Mouse (Mus musculus) hindbrain, embryonic 11.5 days (tissue): Measurements from ENCODE around the gene Iqcc. TPM values are rescaled to one million over a fixed set of nuclear protein-coding genes. Genes with fewer than 3 reads are reported as not detected.
A peak's percentile ranks its signal among the peaks of the same experiment; 100 is the strongest.

Experiments
- ATAC-seq: fragments of 200-750 bp; cut with Nextera tagmentation; 2 replicates; pipeline ENCODE4 v1.8.0; 2017; ENCODE audit warnings: mild to moderate bottlenecking, moderate TSS enrichment, moderate library complexity; ENCODE audit not compliant: low FRiP score
- DNase-seq: peaks from one replicate; pipeline ENCODE4 v3.0.0-alpha.2; 2015; ENCODE audit warnings: low spot score
- H3K27ac ChIP-seq: fragments of 300-500 bp; sonication (generic); 2 replicates; pipeline ENCODE4 v1.5.1; 2014; ENCODE audit warnings: mild to moderate bottlenecking, low read depth, low read length
- H3K27me3 ChIP-seq: fragments of 300-500 bp; sonication (generic); 2 replicates; pipeline ENCODE4 v1.6.1; 2014; ENCODE audit warnings: mild to moderate bottlenecking, low read length, moderate library complexity, mixed read lengths; ENCODE audit not compliant: control insufficient read depth, insufficient read depth
- H3K36me3 ChIP-seq: fragments of 300-500 bp; sonication (generic); 2 replicates; pipeline ENCODE4 v1.6.1; 2014; ENCODE audit warnings: mild to moderate bottlenecking, low read length, moderate library complexity, mixed read lengths; ENCODE audit not compliant: control insufficient read depth, insufficient read depth
- H3K4me1 ChIP-seq: fragments of 300-500 bp; sonication (generic); replicated peaks from 2 replicates; pipeline ENCODE4 v1.6.1; 2014; ENCODE audit warnings: low read length, mixed read lengths; ENCODE audit not compliant: control insufficient read depth, insufficient read depth
- H3K4me2 ChIP-seq: fragments of 300-500 bp; sonication (generic); replicated peaks from 2 replicates; pipeline ENCODE4 v1.6.1; 2014; ENCODE audit warnings: mild to moderate bottlenecking, low read depth, low read length
- H3K4me3 ChIP-seq: fragments of 300-500 bp; sonication (generic); 2 replicates; pipeline ENCODE4 v1.5.1; 2014; ENCODE audit warnings: low read depth, low read length
- H3K9ac ChIP-seq: fragments of 300-500 bp; sonication (generic); 2 replicates; pipeline ENCODE4 v1.6.1; 2014; ENCODE audit warnings: low read depth, low read length
- H3K9me3 ChIP-seq: fragments of 300-500 bp; sonication (generic); 2 replicates; pipeline ENCODE4 v1.6.1; 2016; ENCODE audit warnings: low read length; ENCODE audit not compliant: control insufficient read depth
- WGBS: fragments of 180-500 bp; shearing (Covaris S2); extraction: QIAGEN DNeasy Blood & Tissue Kit; methylation state at CpG from one replicate; pipeline ENCODE4 v1.1.7; 2014; 5-methylcytosine and 5-hydroxymethylcytosine counted together
- polyA plus RNA-seq: library from polyadenylated mRNA; unstranded; fragments of >200 nt; fragmentation: Nextera tagmentation; extraction: Ambion mirVana; gene quantifications from 2 replicates; pipeline ENCODE4 v1.2.1, GENCODE M21; 2014

The Iqcc gene
- polyA plus RNA-seq, 1 experiment from 2014 or later, result 25.7 TPM

GRCm38 (mm10) chr4:129640638-129641467, 22.0 kb upstream of the Iqcc start, which contains the start of gene Txlna:
Txlna (minus strand) TSS chr4:129641065.
- Histone ChIP-seq H3K4me2 (peak within 1 kb of the TSS; percentile 95), H3K9ac (peak within 1 kb of the TSS; percentile 86), H3K4me3 (peak within 1 kb of the TSS; percentile 65), H3K4me1 (no peaks in the 10 kb centered on the region; the same call in 1 of the 2 replicates), H3K9me3 (no peaks in the 10 kb centered on the region), H3K36me3 (peaks cover 5% of the 10 kb centered on the region; the same call in 1 of the 2 replicates), H3K27ac (peak within 1 kb of the TSS; percentile 89), H3K27me3 (no peaks in the 10 kb centered on the region)
- peak; percentile 98 for ATAC-seq
- peak; percentile 97 for DNase-seq
- WGBS, result under 1% methylated on average over 56 of the region's 60 CpGs

DNA sequence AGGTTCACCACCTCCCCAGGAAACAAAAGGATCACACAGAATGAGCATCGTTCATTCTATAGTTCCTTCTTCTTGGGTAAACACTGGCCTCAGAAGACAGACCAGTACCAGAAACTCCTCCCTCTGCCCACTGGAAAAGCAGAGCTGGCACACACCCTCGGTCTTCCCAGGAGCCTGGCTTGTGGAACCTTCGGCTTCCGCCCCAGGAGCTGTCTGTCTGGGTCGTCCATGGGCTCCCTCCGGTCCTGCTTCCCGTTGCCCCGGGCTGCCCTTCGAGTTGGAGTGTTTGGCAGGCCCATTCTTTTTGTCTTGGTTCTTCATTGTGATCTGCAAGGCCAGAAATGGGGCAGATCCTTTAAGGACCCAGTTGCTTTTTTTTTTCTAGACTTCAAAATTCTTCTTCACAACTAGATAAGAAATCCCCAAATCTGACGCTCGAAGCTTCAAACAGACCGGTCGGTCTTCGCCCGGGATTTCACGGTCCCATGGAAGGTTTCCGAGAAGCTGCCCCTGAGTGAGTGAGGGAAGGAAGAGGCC, 21.3 kb upstream of the Iqcc start:
- Histone ChIP-seq H3K36me3 (peaks cover 5% of the 10 kb centered on the region; the same call in 1 of the 2 replicates), H3K27me3 (no peaks in the 10 kb centered on the region), H3K9ac (peak overlapping the region; percentile 86), H3K4me1 (no peaks in the 10 kb centered on the region; the same call in 1 of the 2 replicates), H3K9me3 (no peaks in the 10 kb centered on the region), H3K27ac (peak overlapping the region; percentile 89), H3K4me3 (peak overlapping the region; percentile 65), H3K4me2 (peak overlapping the region; percentile 95)
- DNase-seq, result no peak
- no peak for ATAC-seq
- 9% methylated on average over 17 of the region's 17 CpGs for WGBS

GRCm38 (mm10) chr4:129639221-129639620, 20.3 kb upstream of the Iqcc start:
- Histone ChIP-seq H3K4me3 (peak overlapping the region; percentile 65; the same call in 1 of the 2 replicates), H3K4me1 (no peaks in the 10 kb centered on the region; the same call in 1 of the 2 replicates), H3K9me3 (no peaks in the 10 kb centered on the region), H3K4me2 (peak overlapping the region; percentile 95), H3K36me3 (peaks cover 2% of the 10 kb centered on the region), H3K27me3 (no peaks in the 10 kb centered on the region), H3K9ac (peak overlapping the region; percentile 4; the same call in 1 of the 2 replicates), H3K27ac (no peak overlapping the region)
- 90% methylated on average over 15 of the region's 15 CpGs for WGBS
- DNase-seq, result no peak
- no peak for ATAC-seq

- Histone ChIP-seq H3K27ac (no peak overlapping the region), H3K9ac (no peak overlapping the region), H3K36me3 (peaks cover 31% of the 10 kb centered on the region), H3K4me3 (no peak overlapping the region), H3K4me1 (no peaks in the 10 kb centered on the region), H3K4me2 (no peak overlapping the region), H3K27me3 (no peaks in the 10 kb centered on the region), H3K9me3 (no peaks in the 10 kb centered on the region)
- DNase-seq, result no peak
- 95% methylated on average over 6 of the region's 6 CpGs for WGBS
- no peak for ATAC-seq
These were observed 15.0 kb upstream of the Iqcc start for GRCm38 (mm10) chr4:129633852-129634251.

DNA sequence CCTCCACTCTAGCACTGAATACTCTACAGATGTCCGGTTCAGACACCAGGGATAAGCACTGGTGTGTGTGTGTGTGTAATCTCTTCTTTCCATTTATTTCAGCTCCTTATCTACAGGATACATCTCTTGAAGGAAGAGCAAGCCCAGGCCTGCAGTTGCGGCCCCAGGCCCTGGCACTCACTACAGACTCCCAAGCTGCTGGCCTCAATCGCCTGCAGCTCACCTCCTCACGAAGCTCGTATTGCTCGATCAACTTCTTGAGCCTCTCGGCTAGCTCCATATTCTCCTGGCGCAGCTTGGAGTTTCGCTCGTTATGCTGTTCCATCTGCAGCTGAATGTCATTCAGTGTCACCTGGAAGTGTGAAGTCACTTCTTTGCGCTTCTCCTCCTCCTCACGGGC, 13.0 kb upstream of the Iqcc start:
- whole genome bisulfite sequencing, result 96% methylated on average over 12 of the region's 12 CpGs
- Histone ChIP-seq H3K36me3 (peaks cover 40% of the 10 kb centered on the region), H3K4me1 (no peaks in the 10 kb centered on the region), H3K27me3 (no peaks in the 10 kb centered on the region), H3K4me3 (no peak overlapping the region), H3K27ac (no peak overlapping the region), H3K4me2 (no peak overlapping the region), H3K9ac (no peak overlapping the region), H3K9me3 (no peaks in the 10 kb centered on the region)
- ATAC-seq (no peak), DNase-seq (no peak)

DNA sequence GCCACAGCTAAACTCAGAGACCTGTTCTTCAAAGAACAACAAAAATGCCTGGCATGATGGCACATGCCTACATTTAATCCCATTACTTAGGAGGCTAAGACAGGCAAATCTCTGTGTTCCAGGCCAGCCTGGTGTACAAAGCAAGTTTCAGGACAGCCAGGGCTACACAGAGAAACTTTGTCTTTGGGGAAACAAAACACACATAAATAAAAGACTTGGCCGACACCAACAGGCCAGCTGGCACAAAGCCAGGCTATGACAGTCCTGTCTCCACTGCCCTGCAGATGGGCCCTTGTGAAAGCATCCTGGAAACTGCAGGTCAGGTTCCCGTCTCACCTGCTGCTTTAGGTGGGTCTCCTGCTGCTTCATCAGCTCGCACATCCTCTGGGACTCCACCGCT, 12.0 kb upstream of the Iqcc start:
- Histone ChIP-seq H3K9me3 (no peaks in the 10 kb centered on the region), H3K4me1 (no peaks in the 10 kb centered on the region), H3K4me2 (no peak overlapping the region), H3K27ac (no peak overlapping the region), H3K36me3 (peaks cover 38% of the 10 kb centered on the region), H3K9ac (no peak overlapping the region), H3K27me3 (no peaks in the 10 kb centered on the region), H3K4me3 (no peak overlapping the region)
- ATAC-seq, result no peak
- WGBS, result 92% methylated on average over 4 of the region's 4 CpGs
- DNase-seq, result no peak

- ATAC-seq, result no peak
These were observed 7.1 kb upstream of the Iqcc start for GRCm38 (mm10) chr4:129626035-129626434.

DNA sequence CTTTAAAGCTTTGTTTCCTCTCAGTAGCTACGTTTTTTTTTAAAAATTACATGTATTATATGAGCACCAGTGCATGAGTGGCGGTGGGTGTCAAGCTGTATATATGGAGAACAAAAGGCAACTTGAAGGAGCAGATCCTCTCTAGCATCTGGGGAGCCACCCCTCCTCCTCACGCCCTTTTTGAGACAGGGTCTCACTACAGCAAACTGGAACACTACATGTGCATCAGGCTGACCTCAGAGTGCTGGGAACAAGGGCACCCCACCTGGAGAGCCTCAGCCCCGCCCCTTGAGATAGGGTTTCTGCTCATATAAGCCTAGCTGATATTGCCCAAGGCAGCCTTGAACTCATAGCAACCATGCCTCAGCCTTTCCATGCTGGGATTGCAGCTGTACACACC, 6.6 kb upstream of the Iqcc start:
- Histone ChIP-seq H3K4me2 (0 out of 2 replicates have a peak overlapping the region, but pooled peaks have one; percentile 71), H3K27me3 (no peaks in the 10 kb centered on the region), H3K4me3 (no peak overlapping the region), H3K36me3 (peaks cover 17% of the 10 kb centered on the region), H3K27ac (no peak overlapping the region), H3K4me1 (peaks cover 12% of the 10 kb centered on the region), H3K9me3 (no peaks in the 10 kb centered on the region), H3K9ac (no peak overlapping the region)
- ATAC-seq (no peak), DNase-seq (no peak)
- 33% methylated on average over 4 of the region's 4 CpGs for WGBS

More at GRCm38 (mm10) chr4:129626035-129626434, 7.1 kb upstream of the Iqcc start:
- no peak overlapping the region for H3K4me2 ChIP-seq
- no peaks in the 10 kb centered on the region for H3K9me3 ChIP-seq
- peaks cover 12% of the 10 kb centered on the region for H3K4me1 ChIP-seq
- 77% methylated on average over 6 of the region's 6 CpGs for WGBS
- H3K27me3 ChIP-seq, result no peaks in the 10 kb centered on the region
- H3K36me3 ChIP-seq, result peaks cover 22% of the 10 kb centered on the region
- H3K4me3 ChIP-seq, result no peak overlapping the region
- DNase-seq, result no peak
- H3K27ac ChIP-seq, result no peak overlapping the region
- H3K9ac ChIP-seq, result no peak overlapping the region
